ENCODE assay signal across 16 mouse cellular contexts in genomic region chrX:83117198-83117597, GRCm38 (mm10).
A peak's percentile ranks its signal among the peaks of the same experiment; 100 is the strongest.
DNase-seq lines count a peak whose midpoint lies in the region; ATAC-seq lines count a peak whose summit lies in the region.
"Had no signal": no experiment of that assay in that cellular context is flagged by ENCODE, and none has a peak within 500 bp of the region (broad histone marks: within the 10 kb centered on the region; RNA-seq: fewer than 3 reads in every experiment).

No protein-coding gene starts in this region.

- no peaks in the 10 kb centered on the region for H3K9me3 ChIP-seq in forebrain, embryonic 14.5 days (replicated peaks; ENCODE audit: control insufficient read depth, low read length)
- H3K9me3 ChIP-seq in forebrain, embryonic 16.5 days (ENCODE audit: control insufficient read depth, low read length) = no peaks in the 10 kb centered on the region
- H3K9me3 ChIP-seq in lung, embryonic 16.5 days (ENCODE audit: control insufficient read depth, low read length) = no peaks in the 10 kb centered on the region
- no peaks in the 10 kb centered on the region for H3K9me3 ChIP-seq in stomach, embryonic 16.5 days (replicated peaks; ENCODE audit: control insufficient read depth, low read length)
- H3K9me3 ChIP-seq: heart, embryonic 13.5 days; hindbrain, embryonic 12.5 days; liver, embryonic 12.5 days had no signal

- ATAC-seq in forebrain, embryonic 14.5 days = no peak
- ATAC-seq in forebrain, embryonic 16.5 days = no peak
- ATAC-seq in lung, embryonic 16.5 days (ENCODE audit: low read depth) = peak; percentile 51; the same call in 1 of the 2 replicates
- no peak for ATAC-seq in stomach, embryonic 16.5 days (ENCODE audit: insufficient read depth, low FRiP score)
- ATAC-seq in erythroid progenitor cell, adult 5-6 weeks (replicated peaks; ENCODE audit: low FRiP score, poor library complexity, severe bottlenecking) = no peak
- ATAC-seq: intestine, postnatal 0 days; liver, embryonic 12.5 days had no signal

- H3K4me2 ChIP-seq in forebrain, embryonic 14.5 days (ENCODE audit: low read length) = no peak overlapping the region
- no peak overlapping the region for H3K4me2 ChIP-seq in forebrain, embryonic 16.5 days (ENCODE audit: low read length)
- H3K4me2 ChIP-seq in lung, embryonic 16.5 days (ENCODE audit: low read depth, low read length) = no peak overlapping the region
- no peak overlapping the region for H3K4me2 ChIP-seq in stomach, embryonic 16.5 days (ENCODE audit: low read depth, low read length)
- H3K4me2 ChIP-seq: heart, embryonic 13.5 days; hindbrain, embryonic 12.5 days; liver, embryonic 12.5 days had no signal

- H3K27me3 ChIP-seq in forebrain, embryonic 14.5 days (replicated peaks; ENCODE audit: control insufficient read depth, insufficient read depth, low read length) = no peaks in the 10 kb centered on the region
- H3K27me3 ChIP-seq in forebrain, embryonic 16.5 days (replicated peaks; ENCODE audit: control insufficient read depth, insufficient read depth, low read length) = no peaks in the 10 kb centered on the region
- H3K27me3 ChIP-seq in lung, embryonic 16.5 days (ENCODE audit: control insufficient read depth, insufficient read depth, low read depth, low read length) = no peaks in the 10 kb centered on the region
- H3K27me3 ChIP-seq in stomach, embryonic 16.5 days (ENCODE audit: control insufficient read depth, insufficient read depth, low read length) = no peaks in the 10 kb centered on the region
- H3K27me3 ChIP-seq: heart, embryonic 13.5 days; hindbrain, embryonic 12.5 days; liver, embryonic 12.5 days had no signal

- no peak overlapping the region for H3K9ac ChIP-seq in forebrain, embryonic 14.5 days (ENCODE audit: low read length)
- no peak overlapping the region for H3K9ac ChIP-seq in forebrain, embryonic 16.5 days (replicated peaks; ENCODE audit: low read depth, low read length)
- H3K9ac ChIP-seq in lung, embryonic 16.5 days (ENCODE audit: low read length) = no peak overlapping the region
- no peak overlapping the region for H3K9ac ChIP-seq in stomach, embryonic 16.5 days (ENCODE audit: low read length)
- H3K9ac ChIP-seq: heart, embryonic 13.5 days; hindbrain, embryonic 12.5 days; liver, embryonic 12.5 days had no signal

- H3K27ac ChIP-seq in forebrain, embryonic 14.5 days (ENCODE audit: low read depth, low read length) = no peak overlapping the region
- H3K27ac ChIP-seq in forebrain, embryonic 16.5 days (ENCODE audit: low read length) = no peak overlapping the region
- H3K27ac ChIP-seq in lung, embryonic 16.5 days (ENCODE audit: low read length) = no peak overlapping the region
- H3K27ac ChIP-seq in stomach, embryonic 16.5 days (ENCODE audit: low read length) = peak overlapping the region; percentile 60; the same call in 1 of the 2 replicates
- H3K27ac ChIP-seq: hindbrain, embryonic 12.5 days; liver, embryonic 12.5 days had no signal

- no peaks in the 10 kb centered on the region for H3K4me1 ChIP-seq in forebrain, embryonic 14.5 days (ENCODE audit: control insufficient read depth, insufficient read depth, low read length)
- H3K4me1 ChIP-seq in forebrain, embryonic 16.5 days (replicated peaks; ENCODE audit: control insufficient read depth, insufficient read depth, low read length) = no peaks in the 10 kb centered on the region
- no peaks in the 10 kb centered on the region for H3K4me1 ChIP-seq in lung, embryonic 16.5 days (replicated peaks; ENCODE audit: control insufficient read depth, insufficient read depth, low read length)
- H3K4me1 ChIP-seq in stomach, embryonic 16.5 days (ENCODE audit: control insufficient read depth, insufficient read depth, low read length) = no peaks in the 10 kb centered on the region
- H3K4me1 ChIP-seq: hindbrain, embryonic 12.5 days; liver, embryonic 12.5 days had no signal

- H3K36me3 ChIP-seq in forebrain, embryonic 14.5 days (ENCODE audit: control insufficient read depth, insufficient read depth, low read length) = no peaks in the 10 kb centered on the region
- no peaks in the 10 kb centered on the region for H3K36me3 ChIP-seq in forebrain, embryonic 16.5 days (ENCODE audit: control insufficient read depth, insufficient read depth)
- no peaks in the 10 kb centered on the region for H3K36me3 ChIP-seq in lung, embryonic 16.5 days (ENCODE audit: control insufficient read depth, insufficient read depth, low read length)
- H3K36me3 ChIP-seq in stomach, embryonic 16.5 days (ENCODE audit: control insufficient read depth, insufficient read depth, low read length) = no peaks in the 10 kb centered on the region
- H3K36me3 ChIP-seq: heart, embryonic 13.5 days; hindbrain, embryonic 12.5 days; liver, embryonic 12.5 days had no signal

- H3K4me3 ChIP-seq in forebrain, embryonic 14.5 days (ENCODE audit: low read depth, low read length) = no peak overlapping the region
- no peak overlapping the region for H3K4me3 ChIP-seq in forebrain, embryonic 16.5 days (replicated peaks; ENCODE audit: low read length)
- H3K4me3 ChIP-seq in lung, embryonic 16.5 days (ENCODE audit: low read length) = no peak overlapping the region
- no peak overlapping the region for H3K4me3 ChIP-seq in stomach, embryonic 16.5 days (replicated peaks; ENCODE audit: low read length)
- H3K4me3 ChIP-seq: heart, embryonic 13.5 days; hindbrain, embryonic 12.5 days; liver, embryonic 12.5 days had no signal

- DNase-seq in forebrain, embryonic 14.5 days (ENCODE audit: low spot score) = peak; percentile 54
- DNase-seq in lung, adult 18-20 months = no peak
- DNase-seq in testis, postnatal 10 days (ENCODE audit: low spot score) = peak; percentile 35
- no peak for DNase-seq in testis, postnatal 14 days (ENCODE audit: low spot score)
- DNase-seq: cerebellum, adult 11 months; kidney, postnatal 10 days; right cerebral cortex, postnatal 14 days; thymus, postnatal 25 days had no signal

- 58% methylated on average over 2 of the region's 2 CpGs for WGBS in forebrain, embryonic 14.5 days
- WGBS in forebrain, embryonic 16.5 days = 41% methylated on average over 2 of the region's 2 CpGs
- WGBS in lung, embryonic 16.5 days = 48% methylated on average over 2 of the region's 2 CpGs
- 39% methylated on average over 2 of the region's 2 CpGs for WGBS in stomach, embryonic 16.5 days

Comparison
In these comparisons a context has a peak if more than half of its experiments do, and no peak if none do; other contexts are left out.
1. DNase-seq: peak in forebrain, embryonic 14.5 days (single experiment) and testis, postnatal 10 days (single experiment); none in lung, adult 18-20 months (0 of 2) and testis, postnatal 14 days (single experiment).